Mouse (Mus musculus) gastrocnemius, postnatal 25 days (tissue): ENCODE results near the gene Map1s. TPM values are rescaled to one million over a fixed set of nuclear protein-coding genes. Genes with fewer than 3 reads are reported as not detected.

Experiments used
- DNase-seq: peaks from one replicate; pipeline ENCODE4 v3.0.0; 2022
- total RNA-seq, 2 experiments: library from RNA; stranded (reverse); gene quantifications; 1 replicate in 1 of 2; 2 replicates in 1 of 2; pipeline ENCODE4 v1.2.3; 2021

The Map1s gene
- total RNA-seq, 2 experiments from 2014 or later, result 11.6 to 11.7 TPM

DNA sequence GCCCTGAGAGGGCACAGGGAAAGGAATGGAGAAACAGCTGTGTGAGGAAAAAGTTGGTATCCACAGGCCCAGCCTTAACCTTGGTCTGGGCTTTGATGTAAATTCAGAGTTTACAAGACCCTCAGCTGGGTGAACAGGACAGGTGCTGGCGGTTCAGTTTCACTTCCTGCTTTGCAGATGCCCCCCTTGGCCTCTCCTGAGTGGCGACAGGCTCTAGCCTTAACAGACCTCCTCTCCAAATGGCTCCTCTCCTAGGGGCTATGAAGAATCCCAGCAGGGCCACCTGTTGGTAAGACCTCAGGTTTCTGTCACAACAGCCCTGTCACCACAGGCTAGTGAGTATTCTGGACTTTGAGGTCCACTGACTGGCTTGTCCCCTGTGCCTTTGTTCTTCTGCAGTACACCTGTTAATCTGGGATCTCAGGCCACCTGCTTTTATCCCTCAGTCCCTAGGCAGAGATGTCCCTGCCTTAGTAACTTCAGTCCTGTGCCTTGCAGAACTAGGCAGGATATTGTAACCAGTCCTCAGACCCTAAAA is 7.0 kb upstream of the Map1s start:
- DNase-seq, result no peak

DNA sequence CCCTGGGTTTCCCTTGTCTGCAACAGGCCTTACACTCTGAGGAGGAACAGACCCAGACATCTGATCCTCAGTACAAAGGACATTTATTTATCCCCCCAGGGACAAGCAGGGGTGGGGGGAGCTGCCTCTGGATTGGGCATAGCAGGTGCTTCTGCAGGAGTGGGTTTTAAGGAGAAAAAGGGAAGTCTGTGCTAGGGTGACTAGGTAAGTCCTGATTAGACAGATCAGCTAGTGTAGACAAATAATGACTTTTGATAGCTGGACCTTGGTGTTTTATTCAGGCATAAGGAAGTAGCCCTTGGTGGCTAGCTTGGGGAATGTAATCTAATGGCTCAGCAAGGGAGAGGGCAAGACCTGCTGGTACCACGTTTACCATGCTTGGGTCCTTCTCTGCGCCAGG is 6.5 kb upstream of the Map1s start:
- no peak for DNase-seq

DNA sequence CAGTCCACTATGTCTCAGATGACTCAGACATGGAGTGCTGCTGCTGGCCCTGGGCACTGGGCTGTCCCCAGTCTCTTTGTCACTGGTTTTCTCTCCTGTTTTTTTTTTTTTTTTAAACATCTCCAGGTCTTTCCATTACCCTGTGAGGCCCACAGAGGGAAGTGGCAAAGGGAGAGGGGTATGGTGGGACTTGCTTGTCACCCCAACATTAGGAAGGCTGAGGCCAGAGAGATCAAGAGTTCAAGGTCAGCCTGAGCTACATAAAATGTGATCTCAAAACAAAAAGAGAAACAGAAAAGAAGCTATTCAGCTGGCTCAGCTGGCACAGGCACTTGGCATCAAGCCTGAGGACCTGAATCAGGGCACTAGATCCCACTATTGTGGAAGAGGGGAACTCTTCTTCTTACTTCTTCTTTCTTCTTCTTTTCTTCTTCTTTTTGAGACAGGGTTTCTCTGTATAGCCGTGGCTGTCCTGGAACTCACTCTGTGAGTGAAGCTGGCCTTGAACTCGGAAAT is 4.8 kb upstream of the Map1s start:
- DNase-seq, result no peak

DNA sequence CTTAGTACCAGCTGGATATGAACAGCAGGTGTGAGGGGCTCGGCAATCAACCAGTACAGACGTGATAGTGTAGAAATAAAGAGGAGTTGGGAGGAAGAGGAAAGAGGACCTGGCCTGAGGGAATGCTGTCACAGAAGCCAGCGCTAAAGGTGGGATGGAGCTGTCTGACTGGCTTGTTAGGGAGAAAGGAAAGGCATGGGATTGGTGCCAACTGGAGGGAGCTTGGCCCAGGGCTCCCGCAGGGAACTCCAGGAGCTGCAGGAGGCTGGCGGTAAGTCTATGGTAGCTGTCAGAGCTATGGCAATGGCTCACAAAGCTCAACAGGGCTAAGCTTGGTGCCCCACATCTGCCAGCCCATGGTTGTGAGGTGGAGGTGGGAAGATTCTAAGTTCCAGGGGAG is 3.5 kb upstream of the Map1s start:
- DNase-seq, result no peak

DNA sequence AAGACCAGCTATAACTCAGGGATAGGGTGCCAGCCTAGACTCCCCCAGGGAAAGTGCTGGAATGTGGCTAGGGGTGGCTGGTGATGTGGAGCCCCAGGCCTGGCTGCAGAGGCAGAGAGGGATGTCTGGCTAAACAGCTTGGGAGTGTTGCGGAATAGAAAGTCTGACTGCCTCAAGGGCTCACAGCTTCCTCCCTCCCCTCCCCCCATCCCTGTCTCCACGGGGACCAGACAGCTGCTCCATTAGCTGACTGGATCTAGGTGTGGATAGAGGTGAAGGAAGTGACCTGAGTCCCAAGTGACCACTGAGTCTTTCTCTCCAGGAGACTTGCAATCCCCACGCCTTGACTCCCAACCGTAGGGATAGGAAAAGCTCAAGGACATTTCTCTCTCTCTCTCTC is 2.6 kb upstream of the Map1s start:
- DNase-seq, result no peak

DNA sequence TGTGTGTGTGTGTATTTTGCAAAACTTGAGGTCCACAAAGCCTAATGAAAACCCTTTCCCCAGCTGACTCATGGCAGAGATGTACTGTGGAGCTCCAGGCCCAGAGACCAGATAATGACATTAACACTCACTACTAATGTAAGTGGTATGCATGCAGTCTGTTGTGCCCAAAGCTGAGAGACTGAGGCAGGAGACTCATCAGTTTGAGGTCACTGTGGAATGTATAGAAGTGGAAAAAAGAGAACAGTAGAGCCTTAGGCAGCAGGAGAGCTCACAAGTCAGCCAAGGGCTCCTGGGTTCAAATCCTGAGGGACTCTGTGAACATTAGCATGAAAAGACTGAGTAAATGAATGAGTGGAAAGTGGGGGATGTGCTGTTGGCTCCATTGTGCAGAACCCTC is 2.1 kb upstream of the Map1s start:
- DNase-seq, result no peak

DNA sequence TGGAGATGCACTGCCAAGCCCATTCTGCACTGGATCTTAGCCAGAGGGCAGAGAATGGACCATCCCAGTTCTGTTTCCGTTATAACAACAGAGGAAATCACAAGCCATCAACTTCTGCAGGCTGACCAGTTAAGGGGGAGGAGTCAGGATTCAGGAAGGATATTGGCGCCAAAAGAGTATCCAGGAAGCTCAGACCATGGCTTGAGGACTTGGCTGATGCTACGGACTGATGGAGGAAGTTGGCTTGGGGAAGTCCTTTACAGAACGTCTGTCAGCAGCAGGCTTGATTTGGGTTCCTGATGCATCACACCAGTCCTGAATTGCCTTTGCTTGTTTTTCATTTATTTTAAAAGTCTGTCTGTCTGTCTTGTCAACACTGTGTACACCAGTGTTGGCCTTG is 1.2 kb upstream of the Map1s start:
- DNase-seq, result no peak

DNA sequence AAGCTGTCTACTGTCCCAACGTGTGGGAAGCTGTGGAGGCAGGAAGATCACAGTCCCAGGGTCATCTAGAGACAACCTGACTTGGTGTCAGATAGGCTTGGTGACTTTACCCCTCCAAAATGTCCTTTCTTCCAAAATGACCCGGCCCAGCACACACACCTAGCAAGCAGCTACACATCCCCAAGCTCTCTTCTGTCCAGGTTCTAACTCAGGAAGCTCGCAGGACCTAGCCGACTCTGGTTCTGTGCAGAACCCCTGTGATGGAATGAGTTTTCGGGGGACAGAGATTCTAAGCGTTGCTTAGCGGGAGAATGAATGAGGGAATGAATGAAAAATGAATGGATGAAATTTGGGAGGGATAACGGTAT is 285 bp upstream of the Map1s start:
- DNase-seq, result no peak

DNA sequence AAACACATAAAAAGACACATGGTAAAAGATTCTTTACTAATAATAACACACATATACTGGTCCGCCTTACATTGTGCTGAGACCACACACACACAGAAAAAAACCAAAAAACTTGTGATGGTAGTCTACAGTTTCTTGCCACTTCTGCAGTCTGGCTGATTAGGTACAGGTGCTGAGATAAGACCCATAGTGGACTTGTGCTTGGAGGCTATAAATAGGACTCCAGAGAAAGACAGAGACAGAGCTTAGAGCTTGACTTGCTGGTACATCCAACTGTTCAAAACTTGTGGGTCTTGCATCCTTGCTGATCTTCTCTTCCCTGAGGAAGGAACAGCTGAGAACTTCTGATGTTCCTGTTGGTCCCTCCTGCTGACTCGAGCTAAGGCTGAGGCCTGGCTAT is 1.8 kb downstream of the Map1s start:
- DNase-seq, result no peak

DNA sequence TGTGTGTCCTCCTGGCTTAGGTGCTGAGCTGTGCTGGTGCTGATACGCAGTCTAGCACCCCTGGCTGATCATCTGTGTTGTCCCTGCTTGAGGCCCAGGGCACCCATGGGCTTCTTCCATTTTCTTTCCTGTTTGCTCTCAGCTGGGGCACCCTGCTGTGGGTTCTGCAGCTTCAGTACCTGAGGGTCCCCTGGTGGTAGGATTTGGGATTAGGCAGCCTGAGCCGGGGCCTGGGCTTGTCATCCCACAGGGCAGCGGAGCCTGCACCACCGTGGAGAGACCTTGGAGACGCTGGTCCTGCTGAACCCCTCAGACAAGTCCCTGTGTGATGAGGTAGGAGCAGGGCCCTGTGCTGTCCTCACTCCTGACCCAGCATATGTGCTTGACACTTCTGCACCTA is 5.9 kb downstream of the Map1s start:
- no peak for DNase-seq

DNA sequence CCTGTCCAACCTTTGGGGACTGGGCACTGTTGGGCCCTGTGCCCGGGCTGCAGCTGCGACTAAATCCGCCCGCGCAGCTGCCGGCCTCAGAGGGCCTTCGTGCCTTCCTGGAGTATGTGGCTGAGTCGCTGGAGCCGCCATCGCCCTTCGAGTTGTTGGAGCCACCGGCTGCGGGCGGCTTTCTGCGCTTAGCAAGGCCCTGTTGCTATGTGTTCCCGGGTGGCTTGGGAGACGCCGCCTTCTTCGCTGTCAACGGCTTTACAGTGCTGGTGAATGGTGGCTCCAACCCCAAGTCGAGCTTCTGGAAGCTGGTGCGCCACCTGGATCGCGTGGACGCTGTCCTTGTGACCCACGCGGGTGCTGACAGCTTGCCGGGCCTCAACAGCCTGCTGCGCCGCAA is 7.2 kb downstream of the Map1s start:
- DNase-seq, result no peak

DNA sequence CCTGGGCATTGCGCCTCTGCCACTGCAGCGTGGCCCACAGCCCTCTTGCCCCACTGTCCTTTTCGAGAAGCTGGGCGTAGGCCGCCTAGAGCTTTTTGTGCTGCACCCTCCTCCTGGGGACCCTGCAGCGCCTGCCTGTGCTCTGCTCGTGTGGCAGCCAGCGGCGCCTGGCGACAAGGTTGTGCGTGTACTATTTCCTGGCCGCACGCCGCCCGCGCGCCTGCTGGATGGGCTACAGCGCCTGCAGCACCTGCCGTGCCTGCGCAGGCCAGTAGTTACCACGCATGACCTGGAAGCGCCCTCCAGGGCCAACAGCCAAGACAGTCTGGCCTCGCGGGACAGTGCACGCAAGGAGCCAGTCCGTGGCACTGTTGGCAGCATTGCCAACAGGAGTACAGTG is 7.8 kb downstream of the Map1s start:
- no peak for DNase-seq

DNA sequence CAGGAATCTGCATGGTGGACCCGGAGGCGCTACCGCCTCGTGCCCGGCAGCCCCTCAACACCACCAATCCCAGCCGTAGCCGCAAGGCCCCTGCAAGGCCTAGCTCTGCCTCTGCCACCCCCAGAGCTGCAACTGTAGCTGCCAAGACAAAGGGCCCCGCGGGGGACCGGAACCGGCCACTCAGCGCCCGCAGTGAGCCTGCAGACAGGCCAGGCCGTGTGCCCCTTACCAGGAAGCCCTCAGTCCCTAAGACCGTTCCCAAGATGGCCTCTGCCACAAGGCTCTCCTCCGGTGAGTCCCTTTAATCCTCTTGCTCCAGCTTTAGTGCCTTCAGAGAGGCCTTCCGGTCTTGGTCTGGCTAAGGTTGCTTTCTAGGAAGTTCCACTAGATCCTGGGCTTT is 9.0 kb downstream of the Map1s start:
- DNase-seq, result no peak

DNA sequence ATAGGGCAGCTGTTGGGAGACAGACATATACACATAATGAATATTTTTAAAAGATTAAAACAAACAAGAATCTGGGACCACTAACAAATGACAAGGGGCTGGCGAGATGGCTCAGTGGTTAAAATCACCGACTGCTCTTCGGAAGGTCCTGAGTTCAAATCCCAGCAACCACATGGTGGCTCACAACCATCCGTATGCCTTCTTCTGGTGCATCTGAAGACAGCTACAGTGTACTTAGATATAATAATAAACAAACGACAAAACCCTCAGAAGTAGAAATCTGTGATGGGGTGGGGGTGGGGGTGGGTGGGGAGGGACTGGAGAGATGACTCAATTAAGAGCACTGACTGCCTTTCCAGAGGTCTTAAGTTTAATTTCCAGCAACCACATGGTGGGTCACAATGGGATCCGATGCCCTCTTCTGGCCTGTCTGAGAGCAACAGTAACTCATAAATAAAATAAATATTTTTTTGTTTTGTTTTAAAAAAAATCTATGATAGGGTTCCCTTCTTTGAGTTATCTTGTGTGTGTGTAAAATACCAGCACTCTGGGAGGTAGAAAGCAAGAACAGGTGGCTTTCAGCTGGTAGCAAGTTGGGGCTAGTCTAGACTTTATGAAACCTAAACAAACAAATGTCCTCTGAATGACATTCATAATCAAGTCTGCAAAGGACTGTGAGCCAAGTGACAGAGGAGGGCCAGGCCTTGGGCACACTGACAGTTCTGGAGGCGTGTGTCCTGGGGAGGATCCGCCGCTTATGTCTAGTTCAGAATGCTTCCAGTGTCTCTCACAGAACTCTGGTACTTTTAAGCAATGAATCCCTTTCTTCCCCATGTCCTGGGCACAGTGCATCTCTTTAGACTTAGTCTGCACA is 14.6 kb downstream of the Map1s start:
- no peak for DNase-seq

DNA sequence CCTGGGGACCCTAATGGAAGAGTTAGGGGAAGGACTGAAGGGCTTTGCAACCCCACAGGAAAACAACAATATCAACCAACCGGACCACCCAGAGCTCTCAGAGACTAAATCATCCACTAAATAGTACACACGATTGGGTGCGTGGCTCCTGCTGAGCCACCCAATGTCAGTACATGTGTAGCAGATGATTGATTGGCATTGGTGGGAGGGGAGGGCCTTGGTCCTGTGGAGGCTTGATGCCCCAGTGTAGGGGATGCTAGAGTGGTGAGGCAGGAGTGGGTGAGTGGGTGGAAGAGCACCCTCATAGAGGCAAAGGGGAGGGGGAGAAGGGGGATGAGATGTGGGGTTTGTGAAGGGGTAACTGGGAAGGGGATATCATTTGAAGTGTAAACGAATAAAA is 18.4 kb downstream of the Map1s start:
- no peak for DNase-seq

DNA sequence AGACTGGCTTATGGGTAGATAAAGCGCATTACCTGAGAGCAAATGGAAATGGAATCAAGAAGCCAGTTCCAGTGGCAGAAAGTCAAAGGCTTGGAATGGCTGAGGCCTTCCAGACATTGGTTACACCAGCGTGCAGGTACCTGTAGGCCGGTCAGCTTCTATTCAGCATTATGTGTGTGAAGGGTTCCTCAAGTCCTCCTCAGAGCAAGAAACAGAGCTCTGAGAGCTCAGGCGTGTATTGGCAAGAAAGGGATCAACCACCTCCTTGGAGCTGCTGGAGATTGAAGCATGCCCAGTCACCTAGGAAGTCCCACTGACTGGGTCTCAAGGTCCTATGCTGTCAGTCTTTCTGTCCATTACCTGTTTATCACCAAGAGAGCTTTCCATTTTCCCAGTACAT is 20.0 kb downstream of the Map1s start:
- DNase-seq, result no peak

DNA sequence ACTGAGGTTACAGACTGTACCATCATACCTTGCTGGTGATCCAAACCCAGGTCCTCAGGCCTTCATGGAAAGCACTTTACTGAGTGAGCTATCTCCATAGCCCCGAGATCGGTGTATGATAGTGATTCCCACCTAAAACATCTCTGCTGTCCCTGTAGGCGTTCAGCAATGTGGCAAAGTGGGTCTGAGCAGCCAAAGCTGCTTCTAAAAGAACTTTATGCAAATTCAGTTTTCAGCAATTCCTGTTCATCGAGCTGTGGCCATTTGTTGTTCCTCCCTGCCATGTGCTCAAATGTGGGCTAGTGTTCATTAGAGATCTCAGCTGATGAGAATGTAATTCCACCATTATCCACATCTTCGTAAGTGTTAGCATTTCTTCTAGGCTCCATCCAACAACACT is 20.7 kb downstream of the Map1s start:
- no peak for DNase-seq

DNA sequence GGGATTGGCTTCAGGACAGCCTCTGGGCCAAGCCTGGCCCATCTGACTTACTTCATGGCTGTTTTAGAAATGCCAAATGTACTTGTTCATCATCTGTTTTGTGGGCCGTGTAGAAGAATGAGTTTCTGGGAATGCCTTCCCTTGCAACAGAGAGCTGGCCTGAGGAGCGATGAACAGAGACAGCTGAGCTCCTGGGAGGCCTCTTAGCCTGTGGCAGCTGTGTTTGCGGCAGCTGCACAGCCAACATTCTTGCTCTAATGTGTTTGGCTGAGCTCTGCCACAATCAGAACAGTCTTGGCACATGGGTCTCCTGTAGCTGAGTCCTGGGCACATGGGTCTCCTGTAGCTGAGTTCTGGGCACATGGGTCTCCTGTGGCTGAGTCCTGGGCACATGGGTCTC is 22.4 kb downstream of the Map1s start:
- peak; percentile 35 for DNase-seq

DNA sequence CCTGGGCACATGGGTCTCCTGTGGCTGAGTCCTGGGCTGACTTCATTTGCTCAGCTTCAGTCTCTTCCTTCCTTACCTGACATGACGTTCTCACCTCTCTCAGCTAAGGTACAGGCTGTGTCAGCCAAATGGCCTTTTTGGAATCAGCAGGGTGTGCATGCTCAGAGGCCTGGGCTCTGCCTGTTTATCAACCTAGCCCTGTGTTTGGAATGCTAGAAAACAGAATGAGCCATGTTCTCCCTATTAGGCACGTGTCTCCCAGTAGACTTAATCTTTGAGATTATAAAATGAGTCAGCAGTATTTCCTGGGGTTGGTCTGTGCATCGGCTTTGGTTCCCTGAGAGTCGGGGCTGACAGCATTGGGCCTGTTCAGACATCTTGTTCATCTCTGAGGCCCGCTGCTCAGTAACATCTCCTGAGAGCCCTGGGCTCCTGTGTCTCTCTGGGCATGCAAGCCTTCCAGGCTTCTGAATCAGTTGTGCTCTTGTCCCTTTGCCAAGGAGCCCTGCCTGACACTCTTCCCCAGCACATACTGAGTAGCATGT is 23.1 kb downstream of the Map1s start:
- no peak for DNase-seq

DNA sequence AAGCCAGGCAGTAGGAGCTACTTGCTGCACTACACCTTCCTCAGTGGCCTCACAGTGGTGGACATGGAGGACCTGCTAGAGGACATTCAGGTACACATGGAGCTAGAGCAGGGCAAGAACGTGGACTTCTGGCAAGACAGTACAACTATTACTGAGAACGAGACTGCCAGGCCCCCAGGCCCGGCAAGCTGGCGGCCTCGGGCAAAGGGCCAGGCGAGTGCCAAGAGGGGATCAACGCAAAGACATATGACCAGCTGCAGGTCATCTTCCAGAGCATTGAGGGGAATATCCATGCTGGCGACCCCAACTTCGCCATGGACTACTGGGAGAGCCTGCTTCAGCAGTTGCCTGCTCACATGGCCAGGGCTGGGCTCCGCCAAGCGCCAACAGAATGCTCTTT is 26.0 kb downstream of the Map1s start:
- no peak for DNase-seq

DNA sequence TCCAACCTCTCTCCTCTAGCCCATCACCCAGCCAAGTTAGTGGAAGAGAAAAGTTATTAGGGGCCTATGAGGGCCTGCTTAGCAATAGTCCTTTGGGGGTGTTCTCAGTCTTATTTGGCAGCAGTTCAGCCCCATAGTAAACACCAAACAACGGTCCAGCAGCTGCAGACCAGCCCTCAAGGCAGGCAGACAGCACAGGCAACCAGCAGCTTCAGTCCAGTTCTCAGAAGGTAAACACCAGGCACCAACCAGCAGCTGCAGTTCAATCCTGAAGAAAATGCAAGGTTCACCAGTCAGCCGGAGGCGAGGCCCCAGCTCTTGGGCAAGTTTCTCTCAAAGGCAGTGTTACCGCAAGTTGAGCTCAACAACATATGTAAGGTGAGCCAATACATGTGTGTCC is 27.3 kb downstream of the Map1s start:
- no peak for DNase-seq

DNA sequence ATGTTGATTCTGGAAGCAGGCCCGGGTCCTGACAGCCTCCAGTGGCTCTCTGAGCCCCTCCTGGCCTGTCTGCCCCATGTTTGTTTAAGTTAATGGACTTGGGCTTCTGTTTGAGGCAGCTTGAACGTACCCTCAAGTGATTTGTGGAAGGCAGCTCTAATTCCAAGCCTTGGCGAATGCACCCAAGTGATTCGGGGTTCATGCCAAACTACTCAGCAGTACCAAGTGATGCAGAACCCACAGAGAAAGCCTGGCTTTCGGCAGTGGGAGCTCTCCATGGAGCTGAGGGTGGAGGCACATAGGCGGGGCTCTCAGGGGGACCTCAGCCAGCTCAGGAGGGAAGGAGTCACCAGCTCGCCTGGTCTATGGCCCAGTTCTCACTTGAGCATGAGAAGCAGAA is 29.1 kb downstream of the Map1s start:
- DNase-seq, result no peak

DNA sequence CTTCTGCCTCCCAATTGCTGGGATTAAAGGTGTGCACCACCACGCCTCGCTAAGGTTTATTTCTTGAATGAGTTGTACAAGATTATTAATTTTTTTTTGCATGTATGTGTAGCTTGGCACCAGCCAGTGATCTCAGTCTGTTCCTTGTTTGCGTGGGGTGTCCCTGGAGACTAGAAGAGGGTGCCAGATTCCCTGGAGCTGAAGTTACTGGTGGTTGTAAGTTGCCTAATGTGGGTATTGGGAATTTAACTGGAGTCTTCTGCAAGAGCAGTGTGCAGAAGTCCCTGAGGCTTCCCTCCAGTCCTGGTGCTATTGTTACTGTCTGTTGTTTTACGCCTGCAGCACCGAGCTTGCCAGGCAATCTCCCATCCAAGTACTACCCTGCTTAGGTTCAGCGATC is 31.5 kb downstream of the Map1s start:
- DNase-seq, result no peak

DNA sequence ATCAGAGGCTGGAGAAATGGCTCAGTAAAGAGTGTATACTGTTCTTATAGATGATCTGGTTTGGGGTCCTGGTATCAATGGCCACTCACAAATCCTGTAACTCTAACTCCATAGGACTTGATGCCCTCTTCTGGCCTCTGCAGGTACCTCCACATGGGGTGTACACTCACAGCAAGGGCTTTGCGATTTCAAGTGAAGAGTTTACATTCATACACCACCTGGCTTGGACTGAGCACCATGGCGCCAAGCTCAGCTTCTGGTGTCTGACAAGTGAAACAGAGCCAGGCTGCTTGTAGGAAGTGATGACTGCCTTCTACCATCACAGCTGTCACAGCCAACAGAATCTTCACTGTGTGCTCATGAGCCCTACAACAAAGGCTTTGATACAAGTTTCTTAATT is 35.7 kb downstream of the Map1s start:
- no peak for DNase-seq
